8 mouse cellular contexts compared by ENCODE assay signal in genomic region chr6:88901947-88902820, GRCm38 (mm10). TPM values are rescaled to one million over a fixed set of nuclear protein-coding genes. Genes with fewer than 3 reads are reported as not detected.
DNase-seq lines count a peak whose midpoint lies in the region; ATAC-seq lines count a peak whose summit lies in the region.

Gene Tpra1, plus strand, starts transcription at chr6:88902251.

- peaks cover 16% of the 10 kb centered on the region; the same call in 1 of the 2 replicates for H3K4me1 ChIP-seq in forebrain, embryonic 11.5 days (replicated peaks; ENCODE audit: control insufficient read depth, insufficient read depth, low read length)
- H3K4me1 ChIP-seq in heart, embryonic 16.5 days (ENCODE audit: control insufficient read depth, insufficient read depth, low read length), result peaks cover 46% of the 10 kb centered on the region
- H3K4me1 ChIP-seq in liver, embryonic 15.5 days (replicated peaks), result peaks cover 82% of the 10 kb centered on the region
- H3K4me1 ChIP-seq in neural tube, embryonic 12.5 days, result peaks cover 39% of the 10 kb centered on the region

- peak within 1 kb of the TSS; percentile 95 for H3K4me2 ChIP-seq in forebrain, embryonic 11.5 days (ENCODE audit: low read depth, low read length, severe bottlenecking)
- H3K4me2 ChIP-seq in heart, embryonic 16.5 days (ENCODE audit: low read depth, low read length), result peak within 1 kb of the TSS; percentile 96
- H3K4me2 ChIP-seq in liver, embryonic 15.5 days, result peak within 1 kb of the TSS; percentile 95
- H3K4me2 ChIP-seq in neural tube, embryonic 12.5 days (replicated peaks), result peak within 1 kb of the TSS; percentile 93

- H3K27me3 ChIP-seq in forebrain, embryonic 11.5 days (ENCODE audit: control insufficient read depth, insufficient read depth, low read length), result no peaks in the 10 kb centered on the region
- no peaks in the 10 kb centered on the region for H3K27me3 ChIP-seq in heart, embryonic 16.5 days (ENCODE audit: control insufficient read depth, insufficient read depth, low read length)
- H3K27me3 ChIP-seq in liver, embryonic 15.5 days, result no peaks in the 10 kb centered on the region
- no peaks in the 10 kb centered on the region for H3K27me3 ChIP-seq in neural tube, embryonic 12.5 days (replicated peaks)

- peak; percentile 86 for ATAC-seq in forebrain, embryonic 11.5 days (replicated peaks; ENCODE audit: low FRiP score)
- peak; percentile 88 for ATAC-seq in heart, embryonic 16.5 days (replicated peaks; ENCODE audit: extremely low read depth, insufficient read depth, low FRiP score)
- peak; percentile 87 for ATAC-seq in liver, embryonic 15.5 days (ENCODE audit: insufficient read depth)
- ATAC-seq in neural tube, embryonic 12.5 days (ENCODE audit: low FRiP score, low read depth), result peak; percentile 84

- peak within 1 kb of the TSS; percentile 83 for H3K9ac ChIP-seq in forebrain, embryonic 11.5 days (ENCODE audit: low read length)
- peak within 1 kb of the TSS; percentile 94 for H3K9ac ChIP-seq in heart, embryonic 16.5 days (ENCODE audit: low read length)
- H3K9ac ChIP-seq in liver, embryonic 15.5 days, result peak within 1 kb of the TSS; percentile 83
- peak within 1 kb of the TSS; percentile 85 for H3K9ac ChIP-seq in neural tube, embryonic 12.5 days

- peak within 1 kb of the TSS; percentile 72 for H3K4me3 ChIP-seq in forebrain, embryonic 11.5 days (ENCODE audit: low read depth, low read length)
- peak within 1 kb of the TSS; percentile 89 for H3K4me3 ChIP-seq in heart, embryonic 16.5 days (ENCODE audit: low read length)
- H3K4me3 ChIP-seq in liver, embryonic 15.5 days (replicated peaks), result peak within 1 kb of the TSS; percentile 81
- peak within 1 kb of the TSS; percentile 70 for H3K4me3 ChIP-seq in neural tube, embryonic 12.5 days

- H3K27ac ChIP-seq in forebrain, embryonic 11.5 days (ENCODE audit: low read depth, low read length), result peak within 1 kb of the TSS; percentile 67; the same call in 1 of the 2 replicates
- H3K27ac ChIP-seq in heart, embryonic 16.5 days (ENCODE audit: low read length), result peak within 1 kb of the TSS; percentile 95
- peak within 1 kb of the TSS; percentile 95 for H3K27ac ChIP-seq in liver, embryonic 15.5 days (replicated peaks)
- peak within 1 kb of the TSS; percentile 42; the same call in 1 of the 2 replicates for H3K27ac ChIP-seq in neural tube, embryonic 12.5 days

- no peaks in the 10 kb centered on the region for H3K36me3 ChIP-seq in forebrain, embryonic 11.5 days (ENCODE audit: control insufficient read depth, insufficient read depth, low read length)
- H3K36me3 ChIP-seq in heart, embryonic 16.5 days (ENCODE audit: control insufficient read depth, insufficient read depth), result no peaks in the 10 kb centered on the region
- H3K36me3 ChIP-seq in liver, embryonic 15.5 days (replicated peaks), result peaks cover 16% of the 10 kb centered on the region
- 0 out of 2 replicates have a peak, but pooled peaks cover 1% of the 10 kb centered on the region for H3K36me3 ChIP-seq in neural tube, embryonic 12.5 days

- peak; percentile 90 to 93 for DNase-seq in CD8-positive naive resting alpha-beta T cell, adult 2 months (ENCODE audit: low read depth in 2 of 2, low spot score in 2 of 2)
- peak; percentile 92 for DNase-seq in c-Kit-positive CD71-negative TER-119-negative erythroid progenitor cells, embryonic 14.5 days (ENCODE audit: low read depth)
- peak; percentile 95 for DNase-seq in forebrain, embryonic 11.5 days (ENCODE audit: low spot score)
- DNase-seq in kidney, postnatal 36 days, result peak; percentile 98 to 99
- DNase-seq in telencephalon, adult 2 months (ENCODE audit: low read depth, low spot score), result peak; percentile 97

- under 1% methylated on average over 66 of the region's 66 CpGs for whole genome bisulfite sequencing in forebrain, embryonic 11.5 days
- WGBS in heart, embryonic 16.5 days, result under 1% methylated on average over 66 of the region's 66 CpGs
- under 1% methylated on average over 66 of the region's 66 CpGs for WGBS in liver, embryonic 15.5 days (ENCODE audit: insufficient replicate concordance)
- under 1% methylated on average over 66 of the region's 66 CpGs for WGBS in neural tube, embryonic 12.5 days

- no peaks in the 10 kb centered on the region for H3K9me3 ChIP-seq in forebrain, embryonic 11.5 days (ENCODE audit: control insufficient read depth, low read length)
- H3K9me3 ChIP-seq in heart, embryonic 16.5 days (replicated peaks; ENCODE audit: control insufficient read depth, low read length), result no peaks in the 10 kb centered on the region
- H3K9me3 ChIP-seq in liver, embryonic 15.5 days (replicated peaks), result no peaks in the 10 kb centered on the region
- H3K9me3 ChIP-seq in neural tube, embryonic 12.5 days, result no peaks in the 10 kb centered on the region

RNA-seq across cellular contexts. Expression of gene Tpra1, which starts in this region (rescaled TPM):
- 39.4 and 40.7 TPM in 2 replicates for polyA plus RNA-seq in forebrain, embryonic 11.5 days (2014; fragmentation: Nextera tagmentation; extraction: Ambion mirVana)
- 54.9 and 58.0 TPM in 2 replicates for polyA plus RNA-seq in heart, embryonic 16.5 days (2015; fragmentation: Nextera tagmentation; extraction: Ambion mirVana)
- polyA plus RNA-seq in liver, embryonic 15.5 days (2015; fragmentation: Nextera tagmentation; extraction: Ambion mirVana), result 54.9 and 66.4 TPM in 2 replicates
- polyA plus RNA-seq in neural tube, embryonic 12.5 days (2016; fragmentation: Nextera tagmentation; extraction: Ambion mirVana), result 60.6 and 61.2 TPM in 2 replicates

Comparison
In these comparisons a context has a peak if more than half of its experiments do, and no peak if none do; other contexts are left out.
1. Peak in every context shown above with its lines: DNase-seq, ATAC-seq, H3K4me3 ChIP-seq and H3K27ac ChIP-seq.
2. H3K27ac ChIP-seq: peak in every context shown above with its lines; median percentile 95 in heart, embryonic 16.5 days; 95 in liver, embryonic 15.5 days; 67 in forebrain, embryonic 11.5 days; 42 in neural tube, embryonic 12.5 days.